Mouse (Mus musculus) ES-Bruce4 (cell line): ENCODE measurements at regions not wholly inside any gene's neighbourhood (a gene's known extent, or its start where the extent isn't known, plus 50 kb on each side); places are given as distances from the start of the nearest gene placed in this dataset.

Source experiments
- CTCF ChIP-seq: IDR thresholded peaks from one replicate; pipeline ENCODE4 v1.8.1; 2011; ENCODE audit warnings: low read depth, low read length
- EP300 ChIP-seq: IDR thresholded peaks from 2 replicates; pipeline ENCODE4 v1.6.1; 2011; ENCODE audit warnings: low read depth, low read length; ENCODE audit not compliant: insufficient read depth
- POLR2A ChIP-seq: IDR thresholded peaks from one replicate; pipeline ENCODE4 v1.8.1; 2011; ENCODE audit warnings: low read length; ENCODE audit not compliant: insufficient read depth

DNA sequence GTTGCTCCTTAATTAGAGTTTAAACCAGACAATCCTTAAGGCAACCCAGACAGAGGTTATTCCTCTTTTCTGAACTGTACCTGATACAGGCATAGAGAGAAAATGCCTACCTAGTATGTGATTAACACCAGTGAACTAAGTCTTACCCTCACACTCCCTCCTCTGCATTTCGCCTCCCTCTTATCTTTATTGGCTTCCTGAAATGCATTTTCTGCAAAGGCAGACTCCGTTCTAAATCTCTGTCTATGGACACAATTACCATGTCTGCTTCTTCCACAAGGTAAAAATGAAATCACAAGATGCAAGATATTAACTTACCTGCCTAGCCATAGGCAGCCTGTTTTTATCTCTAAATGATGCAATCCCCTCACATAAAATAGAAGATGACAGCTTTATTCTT is 121.2 kb upstream of the Cpeb2 start:
- no peak for TF ChIP-seq CTCF
- no peak for TF ChIP-seq POLR2A
- no peak for TF ChIP-seq EP300
